Comparison of ENCODE assay signal across 1 mouse cellular context in the genomic region with DNA sequence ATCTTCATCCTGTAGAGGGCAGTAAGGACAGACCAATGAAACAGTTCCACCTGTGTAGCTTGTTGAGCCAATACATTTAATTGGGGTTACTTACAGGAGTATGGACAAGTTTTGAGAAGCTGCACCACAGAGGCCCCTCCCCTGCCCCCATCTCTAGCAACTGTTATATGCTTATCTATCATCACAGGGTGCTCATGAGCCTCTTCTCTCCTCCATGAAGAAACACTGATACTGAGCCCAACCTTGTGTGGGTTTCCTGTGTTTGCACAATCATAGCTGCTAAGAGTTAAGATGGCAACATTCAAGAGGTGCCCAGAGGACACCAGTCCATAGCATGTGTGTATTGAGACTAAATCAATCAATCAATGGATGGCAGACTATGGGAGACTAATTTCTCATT.
TF ChIP-seq lines count a peak whose summit lies in the region.

No protein-coding gene starts in this region.

TF ChIP-seq in CH12.LX, 34 proteins besides CTCF, POLR2A, EP300 and RAD21 (continued from another document):
- TF ChIP-seq CHD2 (IDR thresholded peaks at IDR 0.05; ENCODE audit: low read length) (no peak), IRF4 (IDR thresholded peaks at IDR 0.05; ENCODE audit: low read depth, low read length) (no peak), ETS1 (conservative IDR thresholded peaks at IDR 0.05; ENCODE audit: low read depth, low read length) (no peak), SMC3 (IDR thresholded peaks at IDR 0.05; ENCODE audit: low read depth, low read length) (no peak), USF1 (IDR thresholded peaks at IDR 0.05; ENCODE audit: low read depth, low read length) (no peak)
